Mouse (Mus musculus): ENCODE measurements at regions not wholly inside any gene's neighbourhood (a gene's known extent, or its start where the extent isn't known, plus 50 kb on each side); places are given as distances from the start of the nearest gene placed in this dataset.

DNA sequence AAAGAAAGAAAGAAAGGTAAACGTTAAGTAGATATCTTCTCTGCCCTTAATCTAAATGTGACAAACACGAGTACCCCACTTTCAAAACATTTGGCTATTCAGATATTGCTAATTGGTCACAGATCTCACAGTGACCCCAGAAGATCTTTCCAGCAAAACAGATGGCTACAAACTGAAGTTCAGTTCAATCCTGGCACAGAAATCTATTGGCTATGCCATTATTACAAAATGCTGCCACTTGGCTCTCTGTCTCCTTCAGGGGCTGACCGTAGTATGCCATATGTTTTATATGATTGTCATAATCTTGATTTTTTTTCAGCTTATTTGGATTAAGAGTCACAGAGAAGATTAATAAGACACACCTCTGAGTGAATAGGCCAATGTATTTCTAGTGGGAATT, 873.2 kb downstream of the Slc22a22 start:
- DNase-seq (ENCODE audit: low spot score in 2 of 2) = no peak

DNA sequence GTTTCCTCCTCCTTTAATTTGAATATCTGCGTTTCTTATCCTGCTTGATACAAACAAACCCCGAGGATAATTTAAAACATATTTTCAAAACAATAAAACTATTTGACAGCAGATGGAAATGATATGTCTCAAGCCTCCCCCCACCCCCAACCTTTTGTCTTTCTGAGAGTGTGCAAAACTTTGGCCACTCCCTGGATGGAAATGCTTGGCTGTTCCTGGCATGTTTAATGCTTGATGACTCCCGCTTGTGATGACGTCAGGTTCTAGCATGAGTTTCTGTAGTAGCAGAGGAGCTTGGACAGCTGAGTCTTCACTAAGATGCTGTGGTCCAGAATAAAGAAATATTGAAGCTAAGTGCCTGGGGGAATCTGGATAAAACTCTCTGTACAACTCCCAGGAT, 884.8 kb downstream of the Slc22a22 start:
- no peak for DNase-seq (ENCODE audit: low spot score in 2 of 2)

DNA sequence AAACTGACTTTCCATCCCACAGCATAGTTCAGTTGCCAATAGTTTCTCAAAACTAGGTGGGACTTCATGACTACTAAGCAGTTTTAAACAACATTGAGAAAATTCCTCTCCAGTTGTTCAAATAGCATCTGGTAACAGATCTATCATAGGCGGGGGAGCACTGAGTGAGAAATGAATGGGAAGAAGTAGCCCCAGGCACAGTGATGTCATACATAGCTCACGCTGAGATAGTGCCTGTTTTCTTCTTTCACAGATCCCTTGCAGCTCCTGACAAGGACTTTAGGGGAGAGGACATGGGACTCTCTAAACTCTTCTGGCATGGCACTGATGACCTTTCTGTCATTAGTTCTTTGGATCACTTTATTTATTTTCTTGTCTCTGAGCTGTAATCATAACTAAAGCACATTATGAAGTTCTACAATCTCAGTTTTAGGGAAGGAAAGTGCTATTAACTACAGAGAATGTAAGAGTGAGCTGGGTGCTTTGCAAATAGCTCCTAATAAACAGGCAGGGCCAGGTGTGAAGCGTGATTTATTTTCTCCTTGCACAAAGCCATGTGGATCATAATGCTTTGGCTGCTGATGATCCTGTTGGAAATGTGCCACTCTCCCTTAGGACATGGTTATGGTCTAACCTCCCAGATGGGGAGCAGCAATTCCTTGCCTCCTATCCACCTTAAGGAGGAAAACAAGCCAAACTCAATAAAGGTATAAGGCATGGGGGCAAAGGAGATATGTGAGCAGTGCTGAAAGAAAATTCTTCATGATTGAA, 896.5 kb downstream of the Slc22a22 start:
- no peak for DNase-seq (ENCODE audit: low spot score in 2 of 2)

DNA sequence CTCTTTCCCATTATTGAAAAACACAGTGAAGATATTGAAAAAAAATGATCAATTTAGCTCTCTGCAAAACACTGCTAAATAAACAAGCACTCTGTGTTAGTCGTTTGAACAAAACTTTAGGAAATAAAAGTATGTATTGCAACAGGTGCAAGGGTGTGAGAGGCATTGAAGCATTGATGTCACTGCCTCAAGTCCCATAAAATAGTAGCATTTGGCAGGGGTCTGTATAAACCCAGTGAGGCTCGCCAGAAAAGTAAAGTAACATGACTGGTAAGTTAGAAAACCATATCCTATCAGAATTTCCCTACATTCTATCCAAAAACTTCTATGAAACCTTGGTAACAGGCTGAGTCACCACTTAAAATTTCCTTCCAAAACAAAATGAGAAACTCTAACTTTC, 914.2 kb downstream of the Slc22a22 start:
- no peak for DNase-seq (ENCODE audit: low spot score in 2 of 2)

DNA sequence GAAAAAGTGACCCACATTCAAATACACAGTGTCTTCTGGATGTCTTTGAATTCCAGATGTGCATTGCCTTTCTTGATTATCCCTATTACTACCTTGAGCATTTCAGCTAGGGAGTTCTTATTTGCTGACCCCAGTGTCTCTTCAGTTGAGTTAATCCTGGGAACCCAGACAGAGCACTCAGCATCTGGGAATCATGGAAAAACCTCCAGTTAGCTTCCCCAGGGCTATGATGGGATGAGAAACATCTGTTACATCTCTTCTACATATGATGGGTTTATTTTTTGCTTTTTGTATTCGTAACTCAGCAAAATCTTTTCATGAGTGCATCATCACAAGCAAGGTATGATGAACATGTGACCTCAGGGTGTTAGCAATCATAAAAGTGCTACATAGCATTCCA, 914.6 kb downstream of the Slc22a22 start:
- DNase-seq (ENCODE audit: low spot score in 2 of 2) = no peak

DNA sequence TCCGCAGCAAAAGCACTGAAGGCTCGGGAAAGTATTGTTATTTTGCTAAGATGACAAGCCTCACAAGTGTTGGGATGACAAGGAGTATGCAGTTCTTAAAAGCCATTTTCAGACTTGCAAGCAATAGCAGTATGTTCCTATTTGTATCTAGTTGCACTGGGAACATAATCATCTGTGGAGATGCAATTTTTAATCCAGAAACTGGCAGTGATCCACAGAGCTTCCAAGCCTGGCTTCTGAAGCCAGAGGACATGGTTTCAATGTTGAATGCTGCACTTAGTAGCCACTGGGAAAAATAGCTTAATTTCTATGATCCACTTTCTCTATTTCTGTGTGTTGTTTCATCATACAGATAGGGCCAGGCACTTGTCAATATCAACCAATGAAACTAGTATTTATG, 915.3 kb downstream of the Slc22a22 start:
- no peak for DNase-seq (ENCODE audit: low spot score in 2 of 2)

DNA sequence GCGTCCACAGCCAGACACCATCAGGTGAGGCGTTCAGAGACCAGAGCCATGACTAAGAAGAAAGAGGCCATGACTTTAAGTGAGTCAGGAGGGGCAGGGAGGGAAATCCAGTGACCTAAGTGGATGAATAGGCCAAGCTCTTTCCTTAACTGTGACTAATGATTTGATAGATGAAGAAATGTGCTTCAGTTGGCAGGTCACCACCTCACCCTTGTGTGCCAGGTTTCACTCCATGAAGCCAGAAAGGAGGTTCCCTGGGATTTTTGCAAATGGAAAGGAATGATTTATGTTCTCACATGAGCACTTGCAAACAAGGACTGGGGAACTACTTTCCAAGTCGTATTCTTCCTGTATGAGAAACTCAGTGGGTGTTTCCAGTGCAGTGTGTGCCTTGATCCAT, 923.0 kb downstream of the Slc22a22 start:
- no peak for DNase-seq (ENCODE audit: low spot score in 2 of 2)

DNA sequence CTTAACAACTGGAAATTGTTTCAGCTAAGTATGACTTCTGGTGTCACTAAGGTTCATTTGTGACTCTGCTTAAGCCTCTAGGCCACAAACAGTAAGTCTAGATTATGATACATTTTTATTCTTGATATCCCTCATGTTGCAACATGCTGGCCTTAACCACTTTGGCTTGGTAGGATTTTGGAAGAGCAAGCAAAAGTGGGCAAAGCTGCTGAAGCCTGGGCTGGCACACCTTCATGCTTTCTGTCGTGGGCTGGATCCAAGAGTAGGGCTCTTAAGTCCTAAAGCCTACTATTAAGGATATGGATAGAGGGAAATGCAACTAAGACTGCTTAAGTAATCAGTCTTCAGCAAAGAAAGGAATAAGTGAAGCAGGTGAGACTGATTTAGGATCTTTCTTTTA, 923.6 kb downstream of the Slc22a22 start:
- no peak for DNase-seq (ENCODE audit: low spot score in 2 of 2)

DNA sequence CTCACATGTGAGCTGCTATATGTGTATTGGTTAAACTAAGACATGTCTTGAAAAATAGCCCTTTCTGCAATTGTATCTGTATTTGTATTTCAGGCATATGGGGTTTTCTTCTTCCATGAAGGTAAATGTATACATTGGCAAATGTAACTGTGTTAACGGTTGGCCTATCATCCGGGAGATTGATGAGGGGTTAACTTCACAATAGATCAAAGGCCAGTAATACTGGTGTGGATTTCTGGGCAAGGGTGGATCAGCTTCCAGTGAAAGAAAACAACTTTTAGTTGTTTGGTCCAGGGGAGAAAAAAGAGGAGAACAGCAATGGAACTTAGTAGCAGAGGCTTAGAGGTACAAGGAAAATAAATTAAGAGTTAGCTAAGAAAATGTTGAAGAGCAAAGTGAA, 945.9 kb downstream of the Slc22a22 start:
- DNase-seq (ENCODE audit: low spot score in 2 of 2) = no peak

DNA sequence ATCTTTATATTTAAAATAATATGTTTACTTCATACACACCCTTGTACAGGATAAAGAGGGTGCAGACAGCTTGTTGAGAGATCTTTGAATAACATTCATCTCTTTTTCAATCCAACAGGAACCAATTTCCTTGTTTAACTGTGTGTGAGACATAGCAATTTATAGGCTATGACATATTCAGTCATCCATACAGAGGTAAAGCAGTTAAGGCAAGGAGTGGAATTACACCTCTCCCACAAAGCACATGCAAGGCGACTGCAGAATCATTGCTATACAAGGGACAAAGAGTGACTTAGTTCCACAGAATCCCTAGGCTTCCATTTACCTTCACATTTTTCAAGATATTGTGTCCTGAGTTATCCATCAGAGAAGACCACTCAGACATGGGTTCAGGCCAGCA, 959.0 kb downstream of the Slc22a22 start:
- DNase-seq (ENCODE audit: low spot score in 2 of 2) = no peak

DNA sequence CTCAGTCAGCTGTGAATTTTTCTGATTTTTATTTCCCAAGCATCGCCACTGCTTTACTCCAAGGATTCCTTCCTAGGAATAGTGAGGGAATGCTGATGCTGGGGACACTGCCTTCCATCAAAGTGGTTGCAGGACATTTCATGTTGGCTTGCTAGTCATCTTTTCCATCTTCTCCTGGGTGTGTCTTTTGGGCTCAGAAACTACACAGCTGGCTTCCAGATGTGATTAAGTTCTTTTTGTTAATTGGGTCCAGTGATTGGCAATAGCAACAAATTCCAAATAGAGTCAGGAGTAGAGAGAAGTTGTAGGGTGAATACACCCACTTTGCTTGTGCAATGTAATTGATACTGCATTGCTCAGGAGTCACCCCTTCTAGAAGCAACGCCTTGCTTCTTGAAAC, 961.3 kb downstream of the Slc22a22 start:
- no peak for DNase-seq (ENCODE audit: low spot score in 2 of 2)

DNA sequence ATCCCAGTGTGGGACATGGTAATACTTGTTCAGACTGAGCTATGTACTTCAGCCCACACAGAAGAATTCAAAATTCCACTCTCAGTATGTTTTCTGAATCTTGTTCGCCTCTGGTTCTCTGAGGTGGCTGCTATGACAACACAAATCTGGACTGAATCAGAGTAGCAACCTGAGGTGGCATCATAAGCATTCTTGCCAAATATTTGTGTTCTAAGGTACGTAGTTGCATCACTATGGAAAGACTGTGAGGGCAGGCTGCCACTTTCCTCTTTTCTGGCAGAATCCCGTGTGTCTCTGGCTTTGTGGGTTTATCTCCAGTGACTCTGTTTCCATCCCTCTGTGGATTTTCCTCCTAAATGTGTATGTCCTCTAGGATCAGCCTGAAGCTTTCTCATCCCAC, 978.7 kb downstream of the Slc22a22 start:
- no peak for DNase-seq (ENCODE audit: low spot score in 2 of 2)

DNA sequence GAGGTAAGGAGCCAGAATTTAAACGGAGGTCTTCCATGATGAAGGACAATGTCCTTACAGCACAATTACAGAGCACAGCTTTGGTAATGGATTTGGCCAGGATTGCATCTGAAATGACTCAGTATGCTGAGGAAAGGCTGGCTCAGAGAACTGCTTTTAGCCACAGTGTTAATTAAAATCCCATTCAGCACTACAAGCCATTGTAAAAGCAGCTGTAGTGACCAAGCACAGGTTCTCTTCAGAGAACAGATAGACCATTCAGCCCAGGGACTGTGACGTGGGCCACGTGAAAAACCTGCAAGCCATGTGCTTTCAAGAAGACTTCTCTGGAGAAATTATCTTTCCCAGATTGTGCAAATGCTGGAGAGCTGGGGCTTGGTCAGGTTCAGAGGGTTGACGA, 979.7 kb downstream of the Slc22a22 start:
- DNase-seq (ENCODE audit: low spot score in 2 of 2) = no peak

DNA sequence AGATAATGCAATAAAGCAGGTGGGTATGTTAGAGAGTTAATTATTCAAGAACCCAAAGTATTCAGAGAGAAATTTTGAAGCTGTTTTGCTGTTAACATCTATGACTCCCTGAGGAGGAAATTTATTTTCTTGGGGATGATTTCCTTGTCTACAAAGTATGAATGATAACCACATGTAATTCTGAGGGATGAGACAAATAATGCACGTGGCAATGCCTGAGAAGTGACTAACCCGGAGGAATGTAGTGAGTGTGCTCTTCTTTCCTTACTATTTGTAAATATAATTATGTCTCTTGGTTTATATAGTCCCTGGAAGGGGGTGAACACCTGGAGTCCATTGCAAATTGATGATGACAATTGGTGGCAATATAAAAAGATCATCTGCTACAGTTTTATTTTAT, 981.1 kb downstream of the Slc22a22 start:
- DNase-seq (ENCODE audit: low spot score in 2 of 2) = no peak

DNA sequence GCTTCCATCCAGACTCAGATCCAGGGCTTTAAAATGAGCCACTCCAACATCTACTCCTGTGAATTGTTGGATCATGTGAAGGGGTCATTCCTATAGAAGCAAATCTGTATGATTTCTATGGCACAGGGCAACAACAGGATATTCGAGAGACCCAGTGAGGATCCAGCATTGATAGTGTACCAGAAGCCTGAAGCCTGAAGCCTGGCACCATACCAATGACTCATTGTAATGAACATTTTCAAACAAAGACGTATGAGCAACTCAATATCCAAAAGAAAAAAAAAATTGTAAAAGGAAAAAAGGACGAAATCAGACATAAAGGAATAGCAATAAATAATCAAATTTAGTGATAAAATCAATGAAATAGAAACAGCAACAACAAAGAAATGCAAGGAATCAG, 991.5 kb downstream of the Slc22a22 start:
- no peak for DNase-seq (ENCODE audit: low spot score in 2 of 2)

DNA sequence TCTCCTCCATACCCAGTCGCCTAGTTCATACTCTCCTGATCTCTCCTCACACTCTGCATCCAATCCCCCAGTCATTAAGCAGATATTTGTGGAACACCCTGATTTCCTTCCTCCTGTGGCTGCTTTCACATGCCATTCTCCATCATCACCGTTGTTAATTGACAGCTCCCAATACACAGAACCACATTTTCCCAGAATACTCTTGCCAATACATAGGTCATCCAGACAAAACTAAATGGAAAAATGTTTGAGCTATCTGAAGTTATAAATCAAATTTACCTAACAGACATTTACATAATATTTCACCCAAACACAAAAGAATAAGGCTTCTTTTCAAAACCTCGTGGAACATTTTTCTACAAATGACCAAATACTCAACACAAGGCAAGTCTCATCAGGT, 992.7 kb downstream of the Slc22a22 start:
- no peak for DNase-seq (ENCODE audit: low spot score in 2 of 2)

DNA sequence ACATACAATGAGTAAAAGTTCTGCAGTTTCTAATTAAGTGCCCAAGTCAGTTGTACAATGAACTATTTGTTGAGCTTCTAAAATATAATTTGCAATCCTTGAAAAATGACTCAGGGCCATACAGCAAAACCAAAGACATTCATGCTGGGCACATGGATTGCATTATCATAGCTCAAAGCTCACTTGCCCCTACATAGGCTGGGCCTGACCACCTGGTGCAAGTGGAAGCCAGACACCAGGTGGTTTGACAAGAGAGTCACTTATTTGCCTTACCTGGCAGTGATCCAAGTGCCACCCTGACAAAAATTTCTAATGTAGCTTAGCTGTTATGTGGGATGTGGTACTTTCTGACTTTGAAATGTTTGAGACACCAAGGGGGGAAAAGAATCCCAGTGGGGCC, 997.7 kb downstream of the Slc22a22 start:
- DNase-seq (ENCODE audit: low spot score in 2 of 2) = no peak

DNA sequence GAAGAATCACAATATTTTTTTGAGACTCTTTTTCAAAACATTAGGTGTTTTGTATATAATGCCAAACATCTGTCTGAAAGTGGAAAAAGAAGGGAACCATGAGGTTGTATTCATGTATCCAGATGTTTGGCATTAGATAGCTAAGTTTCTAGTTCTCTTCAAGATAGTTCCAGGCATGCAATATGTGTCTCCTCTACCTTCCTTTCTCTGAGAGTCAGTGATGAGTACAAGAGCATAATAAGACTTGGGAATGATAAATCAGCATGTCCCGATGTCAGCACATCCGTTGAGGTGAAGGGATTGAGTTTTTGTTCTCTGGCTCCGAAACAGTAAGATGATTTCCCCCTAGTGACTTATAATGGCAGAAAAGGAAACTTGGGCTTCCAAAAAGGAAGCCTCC, 998.4 kb downstream of the Slc22a22 start:
- DNase-seq (ENCODE audit: low spot score in 2 of 2) = no peak

DNA sequence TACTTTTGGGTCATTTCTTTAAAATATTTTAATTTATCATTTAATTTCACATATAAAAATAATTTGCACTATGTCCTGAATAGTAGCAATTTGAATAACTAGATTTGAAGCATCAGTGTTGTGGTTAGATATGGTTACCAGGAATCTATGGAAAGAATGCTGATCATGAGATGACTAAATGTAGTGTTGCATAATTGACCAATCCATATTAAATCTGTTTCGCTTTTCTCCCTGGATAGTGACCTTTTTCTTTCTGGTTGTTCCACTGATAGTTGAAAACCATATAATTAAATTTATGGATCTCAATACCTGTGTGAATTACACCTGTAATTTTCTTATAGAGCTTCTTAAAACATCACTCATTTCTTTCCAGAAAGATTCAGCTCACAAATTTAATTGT, 1003.7 kb downstream of the Slc22a22 start:
- no peak for DNase-seq (ENCODE audit: low spot score in 2 of 2)

DNA sequence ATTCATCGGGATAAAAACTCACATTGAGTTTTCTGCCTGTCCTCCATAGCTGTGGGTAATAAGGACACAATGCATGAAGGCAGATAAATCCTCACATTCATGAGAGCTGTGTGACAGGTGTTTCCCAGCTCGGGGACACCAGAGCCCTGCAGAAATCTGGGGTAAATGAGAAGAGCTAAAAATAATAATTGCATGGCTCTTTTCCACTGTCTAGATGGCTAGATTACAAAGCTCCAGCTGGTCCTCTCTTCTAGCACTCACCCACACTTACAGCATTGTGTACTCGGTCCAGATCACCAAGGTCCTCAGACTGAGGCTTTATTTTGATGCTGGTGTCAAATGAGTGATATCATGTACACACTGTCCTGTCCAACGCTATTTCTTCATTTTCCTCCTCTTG, 1025.5 kb downstream of the Slc22a22 start:
- DNase-seq (ENCODE audit: low spot score in 2 of 2) = no peak

DNA sequence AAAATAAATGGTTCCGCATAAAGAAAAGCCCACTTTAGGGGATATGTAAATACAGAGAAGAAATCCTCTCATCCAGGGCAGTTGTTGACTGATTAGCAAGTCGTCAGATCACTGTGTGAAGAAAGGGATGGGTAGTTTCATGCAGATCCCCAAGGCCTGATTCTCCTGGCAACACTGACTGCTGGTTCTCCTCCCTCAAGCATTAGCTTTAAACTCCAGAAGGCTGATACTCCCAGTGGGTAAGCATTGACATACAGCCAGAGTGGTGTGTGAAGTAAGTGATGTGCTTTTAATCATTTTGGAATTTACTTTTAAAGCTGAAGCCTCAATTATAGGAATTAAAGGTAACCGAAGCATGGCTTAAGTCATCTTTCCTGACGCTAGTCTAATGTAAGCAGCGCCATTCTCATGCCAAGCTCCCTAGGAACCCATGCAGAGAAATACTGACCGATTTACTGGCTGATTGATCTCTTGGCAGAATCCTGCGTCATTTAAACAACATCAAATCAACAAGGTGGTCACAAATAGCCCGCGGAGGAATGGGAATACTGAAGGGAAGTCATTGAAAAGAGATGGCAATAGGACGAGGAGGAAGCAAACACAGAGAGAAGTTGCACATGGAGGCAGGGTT, 1029.3 kb downstream of the Slc22a22 start:
- DNase-seq (ENCODE audit: low spot score in 2 of 2) = no peak

DNA sequence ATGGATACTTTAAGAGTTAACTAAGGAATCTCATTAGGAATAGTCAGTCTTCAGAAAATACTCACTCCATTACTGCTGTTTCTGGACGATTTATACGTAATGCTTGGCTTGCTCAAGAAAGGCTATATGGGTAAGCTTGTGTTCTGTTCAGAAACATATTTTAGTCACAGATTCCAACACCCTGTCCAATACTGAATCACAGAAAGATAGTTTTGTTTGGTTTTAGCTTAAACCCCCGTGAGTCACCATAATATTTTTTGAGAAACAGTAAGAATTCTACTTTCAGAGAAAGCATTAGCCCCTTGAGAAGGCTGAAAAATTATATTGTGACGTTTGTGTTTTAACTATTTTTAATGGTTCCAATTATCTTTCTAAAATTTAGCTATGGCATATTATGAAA, 1037.3 kb downstream of the Slc22a22 start:
- no peak for DNase-seq (ENCODE audit: low spot score in 2 of 2)

DNA sequence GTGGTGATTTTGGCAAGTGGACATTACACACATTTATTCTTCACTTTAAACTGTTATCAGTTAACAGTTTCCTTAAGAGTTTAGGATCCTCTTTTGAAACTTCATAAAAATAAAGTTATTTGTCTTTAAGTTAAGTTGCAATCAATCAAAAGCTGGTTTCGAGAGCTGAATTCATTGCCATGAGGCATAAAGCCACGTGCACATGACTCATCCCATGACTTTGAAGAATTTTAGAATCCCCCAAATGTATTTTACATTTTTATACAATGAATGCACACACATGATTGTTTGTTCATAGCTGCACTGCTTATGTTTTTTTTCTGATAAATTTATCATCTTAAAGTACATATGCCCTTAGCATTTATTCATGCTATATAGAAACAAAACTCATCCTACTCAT, 1039.1 kb downstream of the Slc22a22 start:
- DNase-seq (ENCODE audit: low spot score in 2 of 2) = no peak

DNA sequence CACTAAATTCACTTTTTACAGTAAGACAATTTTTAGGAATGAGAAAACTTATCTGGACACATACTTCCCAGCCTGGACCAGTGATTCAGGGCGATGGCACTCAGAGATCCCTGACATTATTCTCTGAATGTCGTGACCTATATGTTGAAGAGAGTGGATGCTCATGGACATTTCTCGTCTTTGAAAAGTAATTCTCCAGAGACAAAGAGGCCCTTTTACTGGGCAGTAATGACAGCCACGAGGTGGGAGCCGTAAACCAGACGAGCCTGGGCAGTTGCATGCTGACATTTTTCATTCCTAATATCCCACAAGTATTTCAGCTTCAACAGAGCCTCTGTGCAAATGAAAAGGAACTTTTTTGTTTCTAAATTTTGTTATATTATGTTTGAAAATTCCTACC, 1041.3 kb downstream of the Slc22a22 start:
- DNase-seq (ENCODE audit: low spot score in 2 of 2) = no peak
